Mouse (Mus musculus) MEL (cell line): ENCODE measurements around the gene Zfp457. TPM values are rescaled to one million over a fixed set of nuclear protein-coding genes. Genes with fewer than 3 reads are reported as not detected.

ENCODE experiments used
- DNase-seq: peaks from one replicate; pipeline ENCODE4 v3.0.0; 2011; ENCODE audit warnings: low read depth, low spot score
- H3K27ac ChIP-seq: 2 replicates; pipeline ENCODE4 v1.5.1; 2012; ENCODE audit warnings: low read depth, mild to moderate bottlenecking, control low read depth, low read length, moderate library complexity; ENCODE audit not compliant: control insufficient read depth
- H3K27me3 ChIP-seq, 2 experiments: fragments of 150-350 bp in 1 of 2; sonication (generic) in 1 of 2; 2 replicates each; pipeline ENCODE4 v1.6.1; 2012; ENCODE audit warnings: low read length in 2 of 2, mild to moderate bottlenecking in 2 of 2, improper control_type of control experiment in 1 of 2, moderate library complexity in 1 of 2; ENCODE audit not compliant: insufficient read depth in 2 of 2, control insufficient read depth in 1 of 2
- H3K36me3 ChIP-seq, 2 experiments: 2 replicates each; pipeline ENCODE4 v1.6.1; 2012 to 2014; ENCODE audit warnings: low read length in 2 of 2, improper control_type of control experiment in 1 of 2, inconsistent platforms in 1 of 2, mild to moderate bottlenecking in 1 of 2; ENCODE audit not compliant: insufficient read depth in 2 of 2, control insufficient read depth in 1 of 2
- H3K4me1 ChIP-seq, 2 experiments: fragments of 150-350 bp in 1 of 2; sonication (generic) in 1 of 2; 2 replicates each; pipeline ENCODE4 v1.6.1; 2012; ENCODE audit warnings: low read length in 2 of 2, improper control_type of control experiment in 1 of 2, mild to moderate bottlenecking in 1 of 2; ENCODE audit not compliant: insufficient read depth in 2 of 2, control insufficient read depth in 1 of 2
- H3K4me3 ChIP-seq, 2 experiments: fragments of 150-350 bp in 1 of 2; sonication (generic) in 1 of 2; 2 replicates each; pipeline ENCODE4 v1.5.1; 2012; ENCODE audit warnings: low read depth in 2 of 2, low read length in 2 of 2, mild to moderate bottlenecking in 2 of 2, moderate library complexity in 2 of 2, control low read depth in 1 of 2, improper control_type of control experiment in 1 of 2; ENCODE audit not compliant: control insufficient read depth in 1 of 2, insufficient read depth in 1 of 2
- H3K79me2 ChIP-seq: 2 replicates; pipeline ENCODE4 v1.6.1; 2012; ENCODE audit warnings: mild to moderate bottlenecking, low read length, moderate library complexity; ENCODE audit not compliant: control insufficient read depth, poor library complexity, insufficient read depth
- H3K9ac ChIP-seq: 2 replicates; pipeline ENCODE4 v1.6.1; 2012; ENCODE audit warnings: low read depth, mild to moderate bottlenecking, control low read depth, low read length, moderate library complexity; ENCODE audit not compliant: control insufficient read depth, poor library complexity, severe bottlenecking
- H3K9me3 ChIP-seq: fragments of 150-350 bp; sonication (generic); replicated peaks from 2 replicates; pipeline ENCODE4 v1.6.1; 2012; ENCODE audit warnings: mild to moderate bottlenecking, low read length, improper control_type of control experiment, moderate library complexity; ENCODE audit not compliant: insufficient read depth
- BHLHE40 ChIP-seq: IDR thresholded peaks from 2 replicates; pipeline ENCODE4 v1.6.1; 2012; ENCODE audit warnings: low read depth, mild to moderate bottlenecking, inconsistent platforms, low read length, improper control_type of control experiment, borderline replicate concordance
- CHD1 ChIP-seq: IDR thresholded peaks from 2 replicates; pipeline ENCODE4 v1.6.1; 2012; ENCODE audit warnings: low read depth, mild to moderate bottlenecking, inconsistent platforms, low read length, improper control_type of control experiment
- CHD2 ChIP-seq: IDR thresholded peaks from 2 replicates; pipeline ENCODE4 v1.6.1; 2011; ENCODE audit warnings: low read length, improper control_type of control experiment
- CTCF ChIP-seq, 3 experiments: IDR thresholded peaks in 2 of 3; conservative IDR thresholded peaks in 1 of 3; 2 replicates each; pipeline ENCODE4 v1.5.1; 2011 to 2012; ENCODE audit warnings: low read length in 3 of 3, low read depth in 2 of 3, mild to moderate bottlenecking in 2 of 3, improper control_type of control experiment in 1 of 3, inconsistent platforms in 1 of 3, mixed read lengths in 1 of 3, moderate library complexity in 1 of 3; ENCODE audit not compliant: control insufficient read depth in 1 of 3, insufficient read depth in 1 of 3, poor library complexity in 1 of 3, severe bottlenecking in 1 of 3
- E2F4 ChIP-seq: IDR thresholded peaks from 2 replicates; pipeline ENCODE4 v1.6.1; 2011; ENCODE audit warnings: low read depth, low read length, improper control_type of control experiment, borderline replicate concordance
- ELF1 ChIP-seq: IDR thresholded peaks from 2 replicates; pipeline ENCODE4 v1.6.1; 2014; ENCODE audit warnings: low read depth, mild to moderate bottlenecking, inconsistent platforms, low read length, improper control_type of control experiment, moderate library complexity
- EP300 ChIP-seq, 2 experiments: IDR thresholded peaks; 2 replicates each; pipeline ENCODE4 v1.6.1; 2011; ENCODE audit warnings: improper control_type of control experiment in 2 of 2, low read length in 2 of 2, low read depth in 1 of 2, mild to moderate bottlenecking in 1 of 2
- ETS1 ChIP-seq: IDR thresholded peaks from 2 replicates; pipeline ENCODE4 v1.6.1; 2012; ENCODE audit warnings: low read depth, mild to moderate bottlenecking, inconsistent platforms, low read length, improper control_type of control experiment, moderate library complexity
- GABPA ChIP-seq: IDR thresholded peaks from 2 replicates; pipeline ENCODE4 v1.6.1; 2012; ENCODE audit warnings: low read depth, mild to moderate bottlenecking, inconsistent platforms, low read length, improper control_type of control experiment, moderate library complexity
- GATA1 ChIP-seq: IDR thresholded peaks from 2 replicates; pipeline ENCODE4 v1.6.1; 2011; ENCODE audit warnings: low read depth, low read length, improper control_type of control experiment
- JUND ChIP-seq: IDR thresholded peaks from 2 replicates; pipeline ENCODE4 v1.6.1; 2011; ENCODE audit warnings: low read depth, mild to moderate bottlenecking, improper control_type of control experiment, low read length
- KAT2A ChIP-seq: conservative IDR thresholded peaks from 2 replicates; pipeline ENCODE4 v1.6.1; 2012; ENCODE audit warnings: low read depth, low read length, improper control_type of control experiment, inconsistent platforms
- MAFK ChIP-seq: IDR thresholded peaks from 2 replicates; pipeline ENCODE4 v1.6.1; 2011; ENCODE audit warnings: low read depth, mild to moderate bottlenecking, low read length, improper control_type of control experiment, borderline replicate concordance
- MAX ChIP-seq: IDR thresholded peaks from 2 replicates; pipeline ENCODE4 v1.6.1; 2011; ENCODE audit warnings: low read length, improper control_type of control experiment
- MEF2A ChIP-seq: IDR thresholded peaks from 2 replicates; pipeline ENCODE4 v1.6.1; 2014; ENCODE audit warnings: low read depth, mild to moderate bottlenecking, inconsistent platforms, low read length, improper control_type of control experiment; ENCODE audit not compliant: poor library complexity, insufficient replicate concordance, severe bottlenecking; ENCODE audit errors: extremely low read depth
- MXI1 ChIP-seq: IDR thresholded peaks from 2 replicates; pipeline ENCODE4 v1.6.1; 2011; ENCODE audit warnings: mild to moderate bottlenecking, low read depth, low read length, improper control_type of control experiment
- MYB ChIP-seq: IDR thresholded peaks from 2 replicates; pipeline ENCODE4 v1.6.1; 2011; ENCODE audit warnings: mild to moderate bottlenecking, low read depth, low read length, improper control_type of control experiment
- MYC ChIP-seq: IDR thresholded peaks from 2 replicates; pipeline ENCODE4 v1.6.1; 2011; ENCODE audit warnings: low read depth, mild to moderate bottlenecking, low read length, improper control_type of control experiment, moderate library complexity
- NELFE ChIP-seq: IDR thresholded peaks from 2 replicates; pipeline ENCODE4 v1.6.1; 2011; ENCODE audit warnings: low read depth, low read length, improper control_type of control experiment
- NRF1 ChIP-seq: IDR thresholded peaks from 2 replicates; pipeline ENCODE4 v1.6.1; 2014; ENCODE audit warnings: low read depth, mild to moderate bottlenecking, inconsistent platforms, low read length, improper control_type of control experiment, moderate library complexity; ENCODE audit not compliant: poor library complexity, insufficient read depth, severe bottlenecking
- POLR2A ChIP-seq, 2 experiments: IDR thresholded peaks; 2 replicates each; pipeline ENCODE4 v1.6.1; 2011 to 2012; ENCODE audit warnings: low read length in 2 of 2, mild to moderate bottlenecking in 2 of 2, control low read depth in 1 of 2, improper control_type of control experiment in 1 of 2, low read depth in 1 of 2, moderate library complexity in 1 of 2; ENCODE audit not compliant: control insufficient read depth in 1 of 2, insufficient read depth in 1 of 2, poor library complexity in 1 of 2
- POLR2AphosphoS2 ChIP-seq: IDR thresholded peaks from 2 replicates; pipeline ENCODE4 v1.6.1; 2011; ENCODE audit warnings: low read length, improper control_type of control experiment
- RAD21 ChIP-seq: IDR thresholded peaks from 2 replicates; pipeline ENCODE4 v1.6.1; 2011; ENCODE audit warnings: mild to moderate bottlenecking, low read depth, low read length, improper control_type of control experiment
- RCOR1 ChIP-seq: IDR thresholded peaks from 2 replicates; pipeline ENCODE4 v1.6.1; 2012; ENCODE audit warnings: low read depth, mild to moderate bottlenecking, inconsistent platforms, low read length, improper control_type of control experiment
- SMC3 ChIP-seq: IDR thresholded peaks from 2 replicates; pipeline ENCODE4 v1.6.1; 2011; ENCODE audit warnings: low read depth, low read length, improper control_type of control experiment
- TAL1 ChIP-seq: IDR thresholded peaks from 2 replicates; pipeline ENCODE4 v1.6.1; 2012; ENCODE audit warnings: mild to moderate bottlenecking, inconsistent platforms, low read length, moderate library complexity, mixed read lengths
- TBP ChIP-seq: IDR thresholded peaks from 2 replicates; pipeline ENCODE4 v1.8.0; 2011; ENCODE audit warnings: low read depth, low read length, improper control_type of control experiment
- TCF12 ChIP-seq: IDR thresholded peaks from 2 replicates; pipeline ENCODE4 v1.6.1; 2014; ENCODE audit warnings: low read depth, mild to moderate bottlenecking, inconsistent platforms, low read length, improper control_type of control experiment, moderate library complexity
- UBTF ChIP-seq: IDR thresholded peaks from 2 replicates; pipeline ENCODE4 v1.6.1; 2012; ENCODE audit warnings: low read depth, mild to moderate bottlenecking, inconsistent platforms, low read length, improper control_type of control experiment, moderate library complexity, borderline replicate concordance; ENCODE audit not compliant: insufficient read depth
- USF2 ChIP-seq, 2 experiments: IDR thresholded peaks; 2 replicates each; pipeline ENCODE4 v1.6.1; 2011 to 2012; ENCODE audit warnings: improper control_type of control experiment in 2 of 2, low read length in 2 of 2, borderline replicate concordance in 1 of 2, inconsistent platforms in 1 of 2, low read depth in 1 of 2, mild to moderate bottlenecking in 1 of 2; ENCODE audit not compliant: insufficient read depth in 1 of 2
- ZC3H11A ChIP-seq: IDR thresholded peaks from 2 replicates; pipeline ENCODE4 v1.6.1; 2012; ENCODE audit warnings: low read depth, mild to moderate bottlenecking, inconsistent platforms, low read length, improper control_type of control experiment
- ZKSCAN1 ChIP-seq: IDR thresholded peaks from 2 replicates; pipeline ENCODE4 v1.6.1; 2012; ENCODE audit warnings: low read depth, mild to moderate bottlenecking, inconsistent platforms, low read length, improper control_type of control experiment, moderate library complexity
- ZMIZ1 ChIP-seq: IDR thresholded peaks from 2 replicates; pipeline ENCODE4 v1.6.1; 2012; ENCODE audit warnings: low read depth, mild to moderate bottlenecking, inconsistent platforms, low read length, improper control_type of control experiment, moderate library complexity
- ZNF384 ChIP-seq: IDR thresholded peaks from 2 replicates; pipeline ENCODE4 v1.6.1; 2012; ENCODE audit warnings: low read depth, mild to moderate bottlenecking, inconsistent platforms, low read length, improper control_type of control experiment
- polyA plus RNA-seq, 2 experiments: library from polyadenylated mRNA; stranded (reverse) in 1 of 2; unstranded in 1 of 2; fragments of >175 nt in 1 of 2; fragments of >200 nt in 1 of 2; gene quantifications; 2 replicates each; pipeline versions ENCODE4 v1.2.1 to v1.2.4; 2012; ENCODE audit warnings: low replicate concordance in 2 of 2, low read depth in 1 of 2; ENCODE audit not compliant: insufficient read length in 2 of 2, insufficient read depth in 1 of 2, missing spikeins in 1 of 2
- total RNA-seq: library from RNA; depleted of rRNA; stranded (reverse); fragments of 300-350 nt; gene quantifications from 2 replicates; pipeline ENCODE4 v1.2.3, GENCODE M21; 2012; rRNA removed

The Zfp457 gene
- total RNA-seq = 1.1 and 1.7 TPM in 2 replicates
- polyA plus RNA-seq = 1 to 10 TPM in 1 of 2 experiments, not detected in 1; 1.4 TPM

DNA sequence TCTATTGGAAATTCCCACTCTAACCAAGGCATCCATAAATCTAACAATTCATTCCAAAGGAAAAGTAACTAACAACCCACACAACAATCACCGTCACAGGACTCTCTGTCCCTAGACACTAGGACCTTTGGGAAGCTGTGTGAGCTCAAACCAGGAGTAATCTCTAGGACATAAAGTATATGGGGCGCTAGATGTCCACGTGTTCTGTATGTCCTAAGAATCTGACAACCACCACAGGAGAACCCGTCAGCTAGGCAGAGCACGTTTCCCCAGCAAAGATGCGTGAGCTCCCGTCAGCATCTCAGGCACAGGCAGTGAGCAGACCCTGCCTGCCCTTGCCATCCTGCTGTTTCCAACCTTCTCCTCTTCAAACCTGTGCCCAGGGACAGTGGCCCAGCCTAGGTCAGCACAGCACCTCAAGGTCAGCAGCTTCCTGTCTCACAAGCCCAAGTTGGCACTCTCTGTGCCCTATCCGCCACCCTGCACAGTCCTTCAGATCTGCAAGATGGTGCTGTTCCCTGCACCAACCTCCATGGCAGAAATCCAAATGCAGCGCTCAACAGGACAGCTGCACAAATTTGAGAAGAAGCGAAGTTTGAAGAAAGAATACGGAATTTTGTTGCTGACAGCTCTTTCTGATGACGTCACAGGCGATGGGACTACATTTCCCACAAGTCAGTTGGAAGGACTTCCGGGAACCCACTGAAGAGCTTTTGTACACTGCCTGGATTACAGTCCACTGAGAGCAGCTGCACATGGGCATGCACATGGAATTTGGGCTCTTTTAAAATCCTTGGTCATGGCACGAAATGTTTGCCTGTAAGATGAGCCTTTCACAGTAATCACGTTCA is at the start of gene Zfp457:
Zfp457 (minus strand) TSS at position 664 of the 851 bp plus-strand sequence.
- Histone ChIP-seq H3K27ac (peak within 1 kb of the TSS; percentile 56), H3K36me3 (peaks cover 0 to 2% of the 10 kb centered on the region in 2 experiments; a peak in 1 of 4 replicates), H3K4me3 (peak within 1 kb of the TSS; percentile 80 to 81), H3K79me2 (no peaks in the 10 kb centered on the region), H3K9me3 (no peaks in the 10 kb centered on the region), H3K9ac (peak within 1 kb of the TSS; percentile 71), H3K4me1 (no peaks in the 10 kb centered on the region), H3K27me3 (no peaks in the 10 kb centered on the region)
- peak; percentile 95 for DNase-seq
- TF ChIP-seq RAD21 = no peak
- TF ChIP-seq SMC3 = no peak; the same call in 1 of the 2 replicates
- TF ChIP-seq ZNF384 = no peak
- TF ChIP-seq MEF2A = no peak
- TF ChIP-seq ZKSCAN1 = no peak
- no peak for TF ChIP-seq RCOR1
- no peak for TF ChIP-seq JUND
- no peak for TF ChIP-seq USF2 (IDR thresholded peaks at IDR 0.05; ENCODE audit: borderline replicate concordance in 1 of 2, insufficient read depth in 1 of 2, low read depth in 1 of 2, low read length in 2 of 2)
- no peak; the same call in 1 of the 2 replicates for TF ChIP-seq CHD2
- peak; percentile 97 for TF ChIP-seq ELF1
- no peak for TF ChIP-seq UBTF
- TF ChIP-seq TAL1 = no peak
- TF ChIP-seq TBP = peak; percentile 86
- TF ChIP-seq CHD1 = no peak
- TF ChIP-seq MAX = peak; percentile 86
- TF ChIP-seq ZMIZ1 = peak; percentile 86
- TF ChIP-seq GATA1 = peak; percentile 16; the same call in 1 of the 2 replicates
- no peak for TF ChIP-seq CTCF (IDR thresholded peaks at IDR 0.05 in 2 of 3, conservative IDR thresholded peaks at IDR 0.05 in 1 of 3; ENCODE audit: control insufficient read depth in 1 of 3, insufficient read depth in 1 of 3, low read depth in 2 of 3, low read length in 3 of 3, poor library complexity in 1 of 3, severe bottlenecking in 1 of 3)
- TF ChIP-seq ETS1 = peak; percentile 50; the same call in 1 of the 2 replicates
- no peak for TF ChIP-seq ZC3H11A
- TF ChIP-seq MAFK = no peak
- TF ChIP-seq MYB = no peak
- no peak for TF ChIP-seq NRF1
- TF ChIP-seq GABPA = no peak
- TF ChIP-seq POLR2A (IDR thresholded peaks at IDR 0.05; ENCODE audit: control insufficient read depth in 1 of 2, insufficient read depth in 1 of 2, low read depth in 1 of 2, low read length in 2 of 2, poor library complexity in 1 of 2) = peak in 1 of 2 experiments; percentile 89; a peak in 2 of 4 replicates
- peak; percentile 90 for TF ChIP-seq MXI1
- peak; percentile 98 for TF ChIP-seq MYC
- TF ChIP-seq KAT2A = peak; percentile 92
- TF ChIP-seq POLR2AphosphoS2 = peak; percentile 97
- no peak for TF ChIP-seq BHLHE40
- TF ChIP-seq TCF12 = peak; percentile 57; the same call in 1 of the 2 replicates
- TF ChIP-seq EP300 (IDR thresholded peaks at IDR 0.05; ENCODE audit: low read depth in 1 of 2, low read length in 2 of 2) = 0 out of 4 replicates have a peak, but pooled peaks of 1 of the 2 experiments have one; percentile 3
- TF ChIP-seq E2F4 = no peak
- TF ChIP-seq NELFE = peak; percentile 93
